Comparison of ENCODE assay signal across 8 mouse cellular contexts in the genomic region with DNA sequence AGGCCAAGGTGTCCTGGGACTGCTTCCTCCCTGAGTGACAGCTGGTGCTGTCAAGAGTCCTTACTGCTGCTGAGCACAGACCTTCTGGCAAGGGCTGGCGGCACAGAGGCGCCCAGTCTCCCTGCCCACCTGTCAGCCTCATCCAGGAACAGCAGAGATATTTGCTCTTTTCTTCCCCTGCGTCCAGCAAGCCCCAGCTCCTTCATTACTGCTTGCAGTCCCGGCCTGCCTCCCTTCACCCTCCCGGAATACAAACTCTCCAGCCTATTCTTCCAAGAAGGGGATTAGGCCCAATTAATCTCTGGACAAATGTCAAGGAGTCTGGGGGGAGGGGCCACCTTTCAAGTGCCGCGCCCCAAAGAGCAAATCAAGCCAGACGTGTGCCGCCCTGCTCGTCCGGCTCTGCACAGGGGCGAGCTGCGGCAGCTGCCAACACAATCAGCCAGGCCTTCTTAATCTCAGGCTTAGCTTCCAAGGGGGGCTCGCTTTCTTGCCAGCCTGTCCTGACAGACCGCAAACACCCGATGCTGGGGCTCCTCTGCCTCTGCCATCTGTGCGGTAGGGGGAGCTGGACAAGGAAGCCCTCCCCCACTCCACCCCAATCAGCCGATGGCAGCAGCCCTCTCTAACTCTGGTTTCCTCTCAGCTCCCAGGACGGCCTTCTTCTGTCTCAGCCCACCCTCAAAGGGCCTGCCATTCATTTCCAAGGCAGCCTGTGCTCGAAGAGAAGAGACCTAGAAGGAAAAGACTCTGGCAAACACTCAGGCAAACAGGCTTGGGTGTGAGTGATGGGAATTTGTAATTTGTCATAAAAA.
DNase-seq lines count a peak whose midpoint lies in the region; ATAC-seq lines count a peak whose summit lies in the region.

No protein-coding gene starts in this region.

- intact Hi-C loops in heart, postnatal 36 days (cut with DNase I), result loop anchor here (5.0 kb wide), 2 partner anchors 98 to 132 kb away; no protein-coding TSS in a partner anchor

- ATAC-seq in erythroid progenitor cell, adult 5-6 weeks (replicated peaks; ENCODE audit: low FRiP score, poor library complexity, severe bottlenecking), result peak; percentile 74

- DNase-seq in R1 (ENCODE audit: low read depth, low spot score), result peak; percentile 36
- peak; percentile 60 for DNase-seq in brain, embryonic 18.5 days (ENCODE audit: low read depth, low spot score)
- DNase-seq in heart, postnatal 36 days, result peak; percentile 33 to 54
- peak; percentile 64 to 79 for DNase-seq in layer of hippocampus, postnatal 14 days (ENCODE audit: low spot score in 2 of 2)
- peak; percentile 60 for DNase-seq in lung, postnatal 10 days
- DNase-seq in retina, embryonic 14.5 days (ENCODE audit: low spot score), result peak; percentile 88
- no peak for DNase-seq in thymus, adult 18-20 months

Comparison
In these comparisons a context has a peak if more than half of its experiments do, and no peak if none do; other contexts are left out.
1. DNase-seq: peak in R1 (single experiment), brain, embryonic 18.5 days (single experiment), heart, postnatal 36 days (2 of 2), layer of hippocampus, postnatal 14 days (2 of 2), lung, postnatal 10 days (single experiment) and retina, embryonic 14.5 days (single experiment); none in thymus, adult 18-20 months (0 of 2).